Mouse (Mus musculus): ENCODE measurements around the gene Cfap43.

DNA sequence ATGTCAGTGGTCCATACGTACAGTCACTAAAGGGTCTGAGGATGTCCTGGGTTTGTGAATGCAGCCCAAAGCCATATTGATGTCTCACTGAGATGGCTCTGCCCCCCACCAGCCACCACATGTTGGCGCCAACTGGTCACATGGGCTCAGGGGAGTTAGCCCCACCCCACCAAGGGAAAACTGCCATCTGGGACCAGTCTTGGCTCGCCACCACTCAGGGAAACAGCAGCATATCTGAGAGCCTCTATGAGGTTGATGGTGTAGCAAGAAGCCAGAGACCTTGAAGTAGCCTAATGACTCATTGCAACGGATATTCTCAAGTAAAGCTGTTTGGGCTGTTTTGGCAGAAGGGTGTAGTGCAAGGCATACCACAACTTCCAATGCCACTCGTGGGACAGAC, 95.1 kb downstream of the Cfap43 start:
- no peak for TF ChIP-seq MAX (IDR thresholded peaks at IDR 0.05; ENCODE audit: low read depth)
- no peak for TF ChIP-seq TCF3 (IDR thresholded peaks at IDR 0.05; ENCODE audit: insufficient read length, low read depth)
- no peak for TF ChIP-seq POLR2A (IDR thresholded peaks at IDR 0.05; ENCODE audit: insufficient read length, low read depth)
- no peak for TF ChIP-seq CEBPB (IDR thresholded peaks at IDR 0.05; ENCODE audit: insufficient read depth, poor library complexity, severe bottlenecking)
- no peak for TF ChIP-seq TCF12 (IDR thresholded peaks at IDR 0.05; ENCODE audit: insufficient read depth, poor library complexity, severe bottlenecking)
- no peak for TF ChIP-seq SRF (IDR thresholded peaks at IDR 0.05; ENCODE audit: control insufficient read depth, insufficient read length, low read depth)
- TF ChIP-seq USF1 (IDR thresholded peaks at IDR 0.05; ENCODE audit: low read depth), result peak; percentile 50
- TF ChIP-seq E2F4 (IDR thresholded peaks at IDR 0.05; ENCODE audit: insufficient read depth), result no peak
- TF ChIP-seq MYOG (IDR thresholded peaks at IDR 0.05; ENCODE audit: control insufficient read depth in 1 of 3, insufficient read depth in 1 of 3, insufficient read length in 2 of 3, low read depth in 2 of 3), result no peak
